Mouse (Mus musculus): ENCODE results near the gene Itga5.
A peak's percentile ranks its signal among the peaks of the same experiment; 100 is the strongest.

The Itga5 gene

GRCm38 (mm10) chr15:103308876-103309580 is 57.5 kb downstream of the Itga5 start:
- no peak for DNase-seq

- DNase-seq = no peak
Observed at GRCm38 (mm10) chr15:103308056-103308875, 58.3 kb downstream of the Itga5 start.

- DNase-seq = peak; percentile 69 to 80
Observed at GRCm38 (mm10) chr15:103307125-103307524, 59.4 kb downstream of the Itga5 start.

- DNase-seq = no peak
Observed at GRCm38 (mm10) chr15:103305792-103306645, 60.5 kb downstream of the Itga5 start.

GRCm38 (mm10) chr15:103305070-103305678 is 61.4 kb downstream of the Itga5 start:
- DNase-seq = peak; percentile 74 to 85

- DNase-seq = no peak
Observed at GRCm38 (mm10) chr15:103304616-103304969, 62.0 kb downstream of the Itga5 start.

- no peak for DNase-seq
Observed at GRCm38 (mm10) chr15:103303916-103304615, 62.5 kb downstream of the Itga5 start.

- no peak for DNase-seq
Observed at GRCm38 (mm10) chr15:103302341-103303021, 64.1 kb downstream of the Itga5 start.

GRCm38 (mm10) chr15:103301547-103302340 is 64.8 kb downstream of the Itga5 start:
- DNase-seq = no peak

- DNase-seq = no peak
Observed at GRCm38 (mm10) chr15:103301046-103301445, 65.5 kb downstream of the Itga5 start.

GRCm38 (mm10) chr15:103300560-103300959 is 66.0 kb downstream of the Itga5 start:
- DNase-seq = no peak

GRCm38 (mm10) chr15:103300067-103300471 is 66.5 kb downstream of the Itga5 start:
- DNase-seq = no peak

- DNase-seq = no peak
Observed at GRCm38 (mm10) chr15:103299644-103300043, 66.9 kb downstream of the Itga5 start.

GRCm38 (mm10) chr15:103298861-103299616 is 67.5 kb downstream of the Itga5 start:
- no peak for DNase-seq

- no peak for DNase-seq
Observed at GRCm38 (mm10) chr15:103298026-103298425, 68.5 kb downstream of the Itga5 start.

- DNase-seq = no peak
Observed at GRCm38 (mm10) chr15:103297313-103297712, 69.2 kb downstream of the Itga5 start.

GRCm38 (mm10) chr15:103295851-103296250 is 70.7 kb downstream of the Itga5 start:
- no peak for DNase-seq

GRCm38 (mm10) chr15:103294649-103295048 is 71.9 kb downstream of the Itga5 start:
- no peak for DNase-seq

Data from thymus, adult 18-20 months (tissue).